26 mouse cellular contexts compared by ENCODE assay signal in the genomic region with DNA sequence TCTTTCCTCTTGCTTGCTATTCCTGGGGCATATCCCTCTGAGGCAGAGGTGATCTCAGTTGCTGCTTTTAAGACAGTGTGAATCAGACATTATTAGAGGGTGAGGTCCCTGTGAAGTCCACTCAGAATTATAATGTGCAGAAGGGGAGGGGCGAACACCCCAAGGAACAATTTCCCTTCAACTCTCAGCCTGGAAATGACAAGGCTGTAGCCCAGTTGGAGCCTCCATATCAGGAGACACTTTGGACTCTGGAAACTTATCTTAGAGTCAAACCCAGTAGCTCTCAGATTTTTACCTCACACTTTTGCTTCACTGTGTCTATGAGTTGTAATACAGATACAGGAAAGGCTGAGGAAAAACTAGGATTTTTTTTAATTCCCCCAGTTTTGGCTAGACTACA.
A peak's percentile ranks its signal among the peaks of the same experiment; 100 is the strongest.
DNase-seq lines count a peak whose midpoint lies in the region; ATAC-seq and TF ChIP-seq lines count a peak whose summit lies in the region.
"Had no signal": no experiment of that assay in that cellular context is flagged by ENCODE, and none has a peak within 500 bp of the region (broad histone marks: within the 10 kb centered on the region; RNA-seq: fewer than 3 reads in every experiment).

No protein-coding gene starts in this region.

- TF ChIP-seq CTCF in intestine, postnatal 0 days (IDR thresholded peaks at IDR 0.05; ENCODE audit: low read depth) = no peak

- WGBS in heart, embryonic 13.5 days = 81% methylated on average over 1 of the region's 1 CpGs
- 84% methylated on average over 1 of the region's 1 CpGs for WGBS in intestine, embryonic 15.5 days
- WGBS in intestine, postnatal 0 days = 80% methylated on average over 1 of the region's 1 CpGs

- no peak for ATAC-seq in heart, embryonic 13.5 days (ENCODE audit: extremely low read depth, insufficient number of reproducible peaks, low FRiP score, low TSS enrichment)
- peak; percentile 75 for ATAC-seq in intestine, embryonic 15.5 days
- ATAC-seq in intestine, postnatal 0 days = 0 out of 2 replicates have a peak, but pooled peaks have one; percentile 33
- ATAC-seq: activated CD4-positive, CD25-positive, alpha-beta regulatory T cell, adult 4 months; CD4-positive, CD25-positive, alpha-beta regulatory T cell, adult 4 months; forebrain, embryonic 13.5 days; forebrain, embryonic 15.5 days; forebrain, postnatal 0 days; Patski had no signal

- DNase-seq in heart, postnatal 36 days = no peak
- no peak for DNase-seq in embryo, embryonic 9.5 days (ENCODE audit: extremely low spot score)
- DNase-seq: adrenal gland, adult 8-10 months; adrenal gland, postnatal 14 days; adrenal gland, postnatal 36 days; B cell, adult 2 months; cerebellum, adult 11-12 months; cerebellum, adult 2 months; cerebellum, adult 9-10 months; cerebellum, postnatal 10 days; cerebellum, postnatal 25 days; forebrain, postnatal 0 days had no signal

- no peak overlapping the region for H3K9ac ChIP-seq in heart, embryonic 13.5 days
- H3K9ac ChIP-seq in intestine, embryonic 15.5 days = no peak overlapping the region
- no peak overlapping the region for H3K9ac ChIP-seq in intestine, postnatal 0 days (ENCODE audit: low read depth, low read length)
- H3K9ac ChIP-seq: embryonic facial prominence, embryonic 13.5 days; embryonic facial prominence, embryonic 15.5 days; forebrain, embryonic 13.5 days; forebrain, embryonic 15.5 days; forebrain, postnatal 0 days had no signal

- H3K9me3 ChIP-seq in heart, embryonic 13.5 days = no peaks in the 10 kb centered on the region
- no peaks in the 10 kb centered on the region for H3K9me3 ChIP-seq in intestine, embryonic 15.5 days
- H3K9me3 ChIP-seq in intestine, postnatal 0 days (ENCODE audit: control insufficient read depth) = no peaks in the 10 kb centered on the region
- H3K9me3 ChIP-seq: embryonic facial prominence, embryonic 13.5 days; embryonic facial prominence, embryonic 15.5 days; forebrain, embryonic 10.5 days; forebrain, embryonic 13.5 days; forebrain, embryonic 15.5 days had no signal

- peaks cover 13% of the 10 kb centered on the region for H3K4me1 ChIP-seq in heart, embryonic 13.5 days
- H3K4me1 ChIP-seq in intestine, embryonic 15.5 days (replicated peaks) = no peaks in the 10 kb centered on the region
- no peaks in the 10 kb centered on the region for H3K4me1 ChIP-seq in intestine, postnatal 0 days (replicated peaks; ENCODE audit: control insufficient read depth, insufficient read depth, low read length)
- H3K4me1 ChIP-seq: embryonic facial prominence, embryonic 13.5 days; embryonic facial prominence, embryonic 15.5 days; forebrain, embryonic 15.5 days had no signal

- intact Hi-C loops in heart, postnatal 36 days (cut with DNase I) = no loop called here

- 0 out of 2 replicates have a peak overlapping the region, but pooled peaks have one; percentile 5 for H3K27ac ChIP-seq in heart, embryonic 13.5 days (replicated peaks)
- H3K27ac ChIP-seq in intestine, embryonic 15.5 days = no peak overlapping the region
- H3K27ac ChIP-seq in intestine, postnatal 0 days (ENCODE audit: low read depth, low read length) = no peak overlapping the region
- H3K27ac ChIP-seq: embryonic facial prominence, embryonic 13.5 days; embryonic facial prominence, embryonic 15.5 days; forebrain, embryonic 10.5 days; forebrain, embryonic 13.5 days; forebrain, embryonic 15.5 days had no signal

- H3K4me3 ChIP-seq in heart, embryonic 13.5 days = no peak overlapping the region
- no peak overlapping the region for H3K4me3 ChIP-seq in intestine, embryonic 15.5 days (replicated peaks)
- H3K4me3 ChIP-seq in intestine, postnatal 0 days (ENCODE audit: low read depth, low read length) = no peak overlapping the region
- H3K4me3 ChIP-seq: embryonic facial prominence, embryonic 13.5 days; embryonic facial prominence, embryonic 15.5 days; erythroblast, embryonic 14.5 days; forebrain, embryonic 10.5 days; forebrain, embryonic 13.5 days; forebrain, embryonic 15.5 days had no signal

- H3K4me2 ChIP-seq in heart, embryonic 13.5 days = no peak overlapping the region
- H3K4me2 ChIP-seq in intestine, embryonic 15.5 days (replicated peaks) = no peak overlapping the region
- H3K4me2 ChIP-seq in intestine, postnatal 0 days (replicated peaks; ENCODE audit: low read depth) = no peak overlapping the region
- H3K4me2 ChIP-seq: embryonic facial prominence, embryonic 13.5 days; embryonic facial prominence, embryonic 15.5 days; forebrain, embryonic 13.5 days; forebrain, embryonic 15.5 days had no signal

- no peaks in the 10 kb centered on the region for H3K36me3 ChIP-seq in heart, embryonic 13.5 days
- no peaks in the 10 kb centered on the region for H3K36me3 ChIP-seq in intestine, embryonic 15.5 days
- no peaks in the 10 kb centered on the region for H3K36me3 ChIP-seq in intestine, postnatal 0 days (ENCODE audit: control insufficient read depth, insufficient read depth)
- H3K36me3 ChIP-seq: embryonic facial prominence, embryonic 13.5 days; embryonic facial prominence, embryonic 15.5 days; forebrain, embryonic 10.5 days; forebrain, embryonic 15.5 days; G1E had no signal

- H3K27me3 ChIP-seq in heart, embryonic 13.5 days (replicated peaks) = no peaks in the 10 kb centered on the region
- no peaks in the 10 kb centered on the region for H3K27me3 ChIP-seq in intestine, embryonic 15.5 days (replicated peaks)
- H3K27me3 ChIP-seq in intestine, postnatal 0 days (replicated peaks; ENCODE audit: control insufficient read depth, insufficient read depth, low read length) = no peaks in the 10 kb centered on the region
- H3K27me3 ChIP-seq: CH12.LX; embryonic facial prominence, embryonic 13.5 days; embryonic facial prominence, embryonic 15.5 days; forebrain, embryonic 13.5 days; forebrain, embryonic 15.5 days; Patski had no signal
